Mouse (Mus musculus) urinary bladder, postnatal 25 days (tissue): Measurements from ENCODE around the gene Cep128.
"Not testable (repeated sequence)": the region's sequence is repeated elsewhere in the genome, so short reads cannot be mapped to it uniquely, and the experiment has no call there.

Experiments
- DNase-seq: peaks from one replicate; pipeline ENCODE4 v3.0.0; 2022; ENCODE audit warnings: low spot score

The Cep128 gene

DNA sequence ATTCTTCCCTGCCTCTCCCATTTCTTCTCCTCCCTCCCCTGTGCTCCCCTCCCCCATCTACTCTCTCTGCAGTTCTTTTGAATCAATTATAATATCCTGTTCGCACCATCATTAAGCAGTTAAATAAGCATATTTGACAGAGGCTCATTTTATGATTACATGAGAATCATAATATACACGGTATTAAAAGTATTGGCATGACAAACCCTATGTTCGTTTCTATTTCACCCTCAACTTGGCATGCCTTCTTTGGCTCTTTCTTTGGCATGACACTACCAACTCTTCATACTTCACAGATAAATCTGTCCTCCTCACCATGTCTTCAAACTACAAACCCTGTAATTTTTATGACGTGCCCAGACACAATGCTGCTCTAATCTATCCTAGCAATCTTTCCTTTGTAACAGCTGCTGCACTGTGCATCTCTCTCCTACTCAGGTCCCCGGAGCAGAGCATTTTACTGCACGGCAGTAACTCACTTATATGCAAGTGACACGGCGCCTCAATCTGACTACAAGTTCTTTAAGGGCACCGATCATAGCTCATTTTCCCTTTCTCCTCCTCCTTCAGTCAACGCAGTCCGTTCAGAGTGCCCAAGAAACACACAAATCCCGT is 324.4 kb downstream of the Cep128 start:
- no peak for DNase-seq

DNA sequence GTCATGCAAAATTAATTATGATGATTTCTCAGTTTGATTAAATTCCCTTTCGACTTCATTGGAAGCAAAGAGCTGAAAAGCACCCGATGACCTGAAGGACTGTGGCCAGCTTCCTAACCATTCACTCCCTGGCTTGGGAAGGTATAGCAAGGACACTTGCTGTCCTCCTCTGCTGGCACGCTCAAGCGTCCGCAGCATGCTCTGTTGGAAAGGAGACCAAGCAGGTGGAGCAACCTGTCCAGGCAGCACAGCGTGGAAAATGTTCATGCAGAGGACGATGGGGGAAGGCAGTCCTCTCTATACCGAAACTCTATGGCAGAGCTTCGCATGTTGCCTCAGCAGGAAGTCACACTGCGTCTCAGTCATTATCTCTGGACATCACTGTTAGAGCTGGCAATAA is 327.3 kb downstream of the Cep128 start:
- DNase-seq, result no peak

DNA sequence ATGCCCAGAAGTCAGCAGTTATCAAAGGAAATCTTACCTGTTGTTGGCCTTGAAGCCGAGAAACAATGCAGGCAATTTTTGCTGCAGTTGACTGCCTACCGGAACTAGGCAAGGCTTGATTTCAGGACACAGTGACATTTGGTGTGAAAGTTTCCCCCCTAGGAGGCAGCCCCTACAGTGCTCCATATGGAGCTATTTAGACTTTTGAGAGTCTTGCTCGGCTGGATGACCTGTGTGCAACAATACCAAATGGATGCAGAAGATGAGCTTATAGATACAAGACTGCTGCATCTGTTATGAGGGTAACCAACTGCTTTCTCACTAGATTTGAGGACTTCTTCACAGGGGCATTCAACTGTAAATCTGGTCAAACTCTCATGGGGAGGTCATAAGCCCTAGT is 331.9 kb downstream of the Cep128 start:
- DNase-seq, result no peak

DNA sequence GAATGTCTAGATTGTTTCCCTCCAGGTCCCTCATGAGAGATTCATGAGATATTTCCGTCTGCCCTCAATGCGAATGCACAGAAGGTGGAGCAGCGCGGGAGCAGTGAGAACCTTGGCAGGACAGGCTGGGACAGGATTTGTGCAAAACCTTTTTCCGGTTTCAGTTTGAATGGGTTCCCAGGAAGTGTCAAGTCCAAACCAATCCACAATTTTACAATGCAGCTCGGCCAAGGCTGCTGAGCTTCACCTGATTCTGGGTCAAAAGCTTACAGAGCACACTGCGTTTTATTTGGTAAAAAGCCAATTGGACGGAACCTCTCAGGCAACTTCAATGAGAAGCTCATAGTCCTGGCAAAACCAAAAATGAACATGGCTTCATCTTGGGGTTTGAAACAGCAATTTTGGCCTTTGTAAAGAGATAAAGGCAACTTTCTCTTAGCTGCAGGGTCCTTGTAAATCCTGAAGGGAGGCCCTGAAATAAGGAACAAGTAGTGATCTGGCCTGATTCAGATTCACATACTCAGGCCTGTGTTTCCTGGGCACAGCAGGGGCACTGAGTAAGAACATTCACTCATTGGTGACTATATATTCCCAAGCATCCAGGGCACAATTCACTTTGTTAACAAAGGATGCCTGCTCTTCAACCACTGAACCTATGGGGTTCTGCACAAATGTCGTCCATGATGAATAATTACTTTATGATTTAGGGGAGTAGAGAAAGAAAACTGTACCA is 333.4 kb downstream of the Cep128 start:
- peak; percentile 19 for DNase-seq

DNA sequence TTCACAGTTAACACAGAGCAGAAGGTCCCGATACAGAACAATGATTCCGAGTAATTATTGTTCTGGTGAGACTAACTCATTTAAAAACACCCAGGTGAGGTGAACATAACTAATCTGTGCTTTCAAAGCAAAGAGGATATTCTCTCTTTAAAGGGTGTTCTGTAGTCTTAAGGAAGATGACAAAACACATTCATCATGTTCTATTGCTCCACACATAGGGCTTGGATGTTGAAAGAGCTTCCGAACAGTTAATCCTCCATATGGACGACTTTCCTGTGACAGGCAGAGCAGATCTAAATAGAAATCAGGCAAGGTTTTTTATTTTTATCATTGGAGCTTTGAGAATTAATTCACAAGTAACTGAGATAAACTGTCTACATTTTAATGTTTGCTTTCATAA is 342.8 kb downstream of the Cep128 start:
- no peak for DNase-seq

DNA sequence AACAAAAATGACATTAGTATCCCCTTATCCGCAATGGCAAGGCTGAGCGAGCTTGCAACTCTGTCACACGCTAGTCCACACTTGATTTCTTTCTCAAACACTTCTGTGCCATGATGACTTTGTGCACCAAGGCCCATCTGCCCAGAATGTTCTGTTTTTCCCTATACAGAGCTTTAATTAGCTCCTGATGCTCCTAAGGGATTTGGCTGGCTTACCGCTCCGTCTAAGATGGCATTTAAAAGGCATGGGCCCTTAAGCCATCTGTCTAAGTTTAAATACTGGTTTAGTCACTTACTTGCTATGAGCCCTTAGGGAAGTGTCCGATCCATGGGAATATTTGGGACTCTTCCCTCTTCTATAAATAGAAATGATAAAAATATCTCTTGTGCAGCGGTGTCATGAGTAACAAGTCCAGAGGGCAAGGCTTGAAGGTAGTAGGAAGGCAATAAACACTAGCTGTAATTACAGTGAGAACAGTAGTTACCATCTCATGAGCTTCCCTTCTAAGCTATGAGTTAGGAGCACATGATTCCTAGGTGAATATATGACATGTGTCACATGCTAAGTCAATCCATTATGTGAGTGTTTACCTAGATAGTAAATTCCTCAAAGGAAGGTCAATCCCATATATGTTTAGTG is 343.8 kb downstream of the Cep128 start:
- no peak for DNase-seq

DNA sequence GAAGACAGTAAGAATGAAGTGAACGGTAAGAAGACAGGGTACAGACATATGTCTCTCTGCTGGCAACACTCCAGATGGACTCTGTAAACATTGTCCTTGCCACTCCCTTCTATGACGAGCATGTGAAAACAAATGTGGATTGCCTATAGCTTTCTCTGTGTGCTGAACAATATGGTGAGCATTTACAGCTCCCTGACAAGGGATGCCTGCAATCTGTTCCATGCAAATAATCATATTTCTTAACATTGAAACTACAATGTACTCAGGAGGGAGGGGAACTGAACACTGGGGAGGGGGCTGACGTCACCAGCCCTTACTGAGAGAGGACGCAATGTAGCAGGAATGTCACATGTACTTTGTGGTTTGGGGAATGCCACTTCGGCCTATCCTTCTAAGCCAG is 355.1 kb downstream of the Cep128 start:
- DNase-seq, result no peak

DNA sequence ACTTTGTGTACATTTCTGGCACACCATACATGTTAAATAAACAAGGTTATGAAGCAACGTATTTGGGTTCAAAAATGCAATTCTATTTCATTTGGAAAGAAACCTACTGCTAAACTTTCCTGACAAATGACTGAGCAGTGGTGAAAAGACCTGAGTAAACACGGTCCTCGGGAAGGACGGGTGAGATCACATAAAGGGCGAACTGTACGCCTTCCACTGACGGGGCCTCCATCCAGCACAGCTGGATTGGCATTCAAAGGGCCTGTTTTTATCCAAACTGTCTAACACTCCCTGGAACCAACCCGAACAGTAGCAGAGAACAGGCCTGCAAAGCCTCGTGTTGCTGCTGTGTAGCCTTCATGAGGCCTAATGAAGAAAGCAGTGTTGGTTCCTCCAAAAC is 356.5 kb downstream of the Cep128 start:
- no peak for DNase-seq

DNA sequence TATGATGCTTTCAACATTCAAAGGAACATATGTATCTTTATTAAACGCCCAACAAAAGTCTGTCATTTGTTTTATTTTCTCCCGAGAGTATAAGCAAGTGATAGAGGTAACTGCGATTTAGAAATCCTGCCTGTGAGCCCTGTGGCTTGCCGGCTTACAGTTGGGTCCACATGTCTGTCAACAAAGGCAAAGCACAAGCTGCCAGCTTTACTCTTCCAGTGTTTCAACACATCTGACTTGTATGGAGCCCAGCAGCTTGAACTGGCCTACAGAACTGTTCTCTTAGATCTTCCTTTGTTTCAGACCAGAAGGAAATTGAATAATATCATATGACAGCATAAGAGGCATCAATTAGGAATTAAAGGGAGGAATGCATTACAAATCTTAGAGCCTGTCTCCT is 357.1 kb downstream of the Cep128 start:
- DNase-seq, result no peak

DNA sequence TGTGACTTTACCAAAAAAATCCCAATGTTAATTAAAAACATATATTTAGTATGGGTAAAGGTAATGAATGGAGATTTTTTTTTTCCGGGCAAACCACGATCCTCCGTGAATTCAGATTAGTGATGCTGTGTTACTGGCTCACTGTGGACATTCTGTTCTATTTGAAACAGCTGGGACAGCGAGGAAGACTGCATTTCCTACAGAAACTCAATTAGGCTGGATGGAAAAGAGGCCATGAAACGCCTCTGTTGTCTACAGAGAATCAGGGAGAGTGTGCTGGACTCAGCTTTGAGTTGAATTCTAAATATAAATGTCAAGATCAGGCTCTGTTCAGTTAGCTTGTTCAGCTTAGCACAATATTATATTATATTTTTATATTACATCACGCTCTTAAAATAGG is 369.1 kb downstream of the Cep128 start:
- no peak for DNase-seq

DNA sequence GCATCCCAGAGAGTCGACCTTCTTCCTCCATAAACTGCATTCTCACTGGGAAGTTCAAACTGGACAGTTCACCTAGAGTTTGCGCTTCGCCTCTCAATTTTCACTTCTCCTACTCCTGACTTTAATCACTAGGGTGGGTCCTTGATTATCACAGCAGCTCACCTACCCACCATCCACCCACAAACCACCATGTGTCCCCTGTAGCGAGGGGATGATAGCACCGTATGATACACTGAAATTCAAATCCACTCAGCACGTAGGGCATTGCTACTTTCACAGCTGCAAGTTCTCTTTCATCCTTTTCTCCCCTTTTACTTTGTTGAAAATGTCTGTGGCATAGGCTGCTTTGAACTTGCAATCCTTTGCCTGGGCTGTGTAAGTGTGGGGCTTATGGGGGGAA is 371.2 kb downstream of the Cep128 start:
- no peak for DNase-seq

DNA sequence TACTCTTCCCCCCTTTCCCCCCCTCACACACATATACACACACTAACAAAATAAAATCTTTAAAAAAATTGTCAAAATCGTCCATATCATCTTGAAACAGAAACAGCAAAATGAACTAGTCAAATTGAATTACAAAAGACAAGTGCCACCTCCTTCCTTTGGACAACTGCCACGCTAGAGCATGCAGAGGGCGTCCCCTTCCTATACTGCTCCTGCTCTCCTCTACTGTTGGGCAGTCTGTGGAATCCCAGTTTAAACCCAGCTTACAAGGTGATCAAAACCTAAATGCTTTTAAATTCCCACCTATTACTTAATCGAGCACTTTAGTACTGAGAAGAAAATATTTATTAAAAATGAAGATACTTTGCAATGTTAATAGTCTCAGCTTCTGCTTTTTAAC is 372.0 kb downstream of the Cep128 start:
- DNase-seq, result no peak

DNA sequence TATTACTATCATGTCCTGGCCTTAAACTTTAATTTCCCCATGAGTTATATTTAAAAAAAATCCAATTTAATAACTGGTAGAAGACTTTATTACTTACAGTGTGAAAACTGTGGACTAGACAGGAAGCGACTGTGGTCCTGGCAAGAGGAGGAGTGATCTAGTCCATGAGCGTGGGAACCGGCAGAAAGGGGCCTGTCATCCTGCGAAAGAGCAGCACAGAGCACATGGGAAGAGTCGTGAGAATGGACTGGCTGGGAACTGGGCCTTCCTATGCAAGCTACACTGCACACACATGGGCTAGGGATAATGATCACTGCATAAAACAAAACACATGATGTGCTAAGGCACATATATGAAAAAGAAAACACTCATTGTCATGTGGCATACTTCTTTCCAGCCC is 375.5 kb downstream of the Cep128 start:
- DNase-seq, result no peak

DNA sequence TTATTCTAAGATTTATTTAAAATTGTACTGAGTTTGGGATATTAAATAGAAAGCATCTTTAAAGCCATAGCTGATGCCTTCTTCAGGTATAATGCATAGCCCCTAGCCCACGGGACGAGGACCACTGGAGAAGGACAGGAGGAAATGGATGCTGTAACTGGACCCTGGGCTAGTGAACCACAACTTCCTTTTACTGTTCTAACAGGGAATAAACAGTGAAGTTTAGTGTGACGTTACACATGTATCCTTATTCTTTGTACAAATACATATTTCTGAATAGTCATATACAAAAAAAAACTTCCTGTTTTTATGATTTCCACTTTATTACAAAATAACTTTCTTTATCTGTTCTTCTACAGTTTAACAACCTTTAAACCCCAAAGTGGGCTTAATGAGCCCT is 376.0 kb downstream of the Cep128 start:
- DNase-seq, result no peak

DNA sequence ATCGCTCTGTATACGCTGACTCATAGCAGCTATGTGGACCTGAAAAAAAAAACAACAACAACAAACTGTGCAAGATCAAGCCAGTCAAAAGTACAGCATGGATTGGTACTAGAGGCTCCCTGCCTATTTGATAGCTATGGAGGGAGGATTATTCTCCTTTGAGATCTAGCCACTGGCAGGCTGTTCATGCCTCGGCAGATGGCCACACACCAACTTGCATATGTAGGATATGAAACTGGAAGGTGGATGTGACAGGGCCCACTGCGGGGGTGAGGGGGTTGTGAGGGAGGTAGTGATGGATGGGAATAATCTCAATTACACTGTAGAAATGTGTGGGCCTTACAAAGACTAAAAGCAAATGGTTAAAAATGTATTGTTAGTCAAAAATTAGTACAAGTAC is 386.7 kb downstream of the Cep128 start:
- DNase-seq, result no peak

DNA sequence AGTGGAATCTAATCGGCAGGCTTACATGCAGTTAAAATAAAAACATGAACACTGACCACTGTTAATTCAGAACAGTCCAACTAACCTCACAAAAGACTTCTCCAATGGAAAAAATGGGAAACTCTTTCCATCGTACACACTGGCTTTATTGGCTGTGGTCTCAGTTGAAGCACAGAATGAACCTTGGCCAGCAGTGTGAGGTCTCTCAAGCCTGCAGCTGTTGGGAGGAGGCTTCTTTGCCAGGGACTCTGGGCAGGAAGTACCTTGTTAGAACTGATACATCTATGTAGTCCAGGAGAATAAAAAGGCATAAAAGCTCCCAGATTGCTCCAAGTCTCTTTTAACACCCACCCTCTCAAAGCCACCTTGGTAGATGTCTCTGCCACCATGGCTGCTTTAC is 390.9 kb downstream of the Cep128 start:
- no peak for DNase-seq

DNA sequence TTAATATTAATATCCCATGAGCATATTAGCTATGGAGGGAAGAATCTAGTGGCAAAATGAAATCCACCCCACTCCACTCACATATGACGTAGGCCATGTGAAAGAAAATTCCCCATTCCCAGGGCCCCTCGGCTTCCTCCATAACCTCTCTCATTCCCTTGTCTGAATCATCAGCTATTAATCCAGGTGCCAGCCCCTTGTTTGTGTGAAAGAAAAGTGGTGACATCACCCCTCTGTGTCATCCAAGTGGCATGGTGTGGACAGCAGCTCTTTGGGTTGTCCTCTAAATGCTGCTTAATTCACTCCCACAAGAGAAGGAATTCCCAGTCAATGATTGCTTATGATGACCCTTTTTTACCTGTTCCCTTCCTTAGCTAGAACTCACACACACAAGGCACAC is 396.4 kb downstream of the Cep128 start:
- no peak for DNase-seq

DNA sequence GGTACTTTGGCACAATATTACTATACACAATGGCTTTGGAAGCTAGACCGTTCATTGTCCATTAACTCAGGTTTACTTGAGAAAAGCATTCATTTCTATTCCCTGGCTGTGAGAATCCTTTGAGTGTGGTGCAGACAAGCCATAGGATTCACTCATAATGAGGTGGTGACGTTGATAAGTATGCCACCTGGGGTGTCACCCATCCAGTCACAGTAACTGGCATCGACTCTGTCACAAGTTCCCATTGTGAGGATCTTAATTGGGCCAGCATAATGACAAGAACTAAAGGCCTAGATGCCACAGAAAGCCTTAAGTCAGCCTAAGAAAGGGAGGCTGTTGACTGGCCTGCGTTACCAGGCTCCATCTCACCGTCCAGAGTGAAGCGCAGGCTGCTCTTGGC is 396.9 kb downstream of the Cep128 start:
- DNase-seq, result no peak

DNA sequence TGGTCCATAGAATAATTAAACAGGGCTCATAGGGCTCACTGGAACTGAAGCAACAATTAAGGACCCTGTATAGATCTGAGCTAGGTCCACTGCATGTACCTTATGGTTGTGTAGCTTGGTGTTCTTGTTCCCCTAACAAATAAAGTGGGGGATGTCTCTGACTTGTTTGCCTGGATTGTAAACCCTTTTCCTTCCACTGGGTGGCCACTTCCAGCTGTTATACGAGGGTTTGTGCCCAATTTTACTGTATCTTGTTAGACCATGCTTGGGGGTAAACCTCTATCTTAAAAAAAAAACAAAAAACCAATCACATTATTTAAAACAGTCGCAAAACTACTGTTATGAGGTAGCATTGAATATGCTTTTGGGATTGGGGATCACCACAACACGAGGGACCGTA is 402.2 kb downstream of the Cep128 start:
- no peak for DNase-seq

DNA sequence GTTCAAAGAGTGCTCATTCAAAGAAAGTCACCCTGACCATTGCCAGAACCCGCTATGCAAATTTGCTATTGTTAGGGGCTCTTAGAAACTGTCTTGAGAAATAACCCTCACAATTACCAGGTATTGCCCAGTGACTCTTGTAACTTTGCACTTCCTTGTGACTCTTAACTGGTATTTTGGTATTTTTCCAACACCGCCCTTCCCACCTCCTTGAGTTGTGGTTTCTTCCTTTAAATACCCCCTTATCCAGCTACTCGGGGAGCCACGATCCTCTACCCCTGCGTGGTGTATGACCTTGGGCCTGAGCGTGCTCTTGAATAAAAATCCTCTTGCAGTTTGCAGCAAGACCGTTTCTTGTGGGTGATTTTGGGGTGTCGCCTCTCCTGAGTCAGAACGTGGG is 407.8 kb downstream of the Cep128 start:
- DNase-seq, result not testable (repeated sequence)

DNA sequence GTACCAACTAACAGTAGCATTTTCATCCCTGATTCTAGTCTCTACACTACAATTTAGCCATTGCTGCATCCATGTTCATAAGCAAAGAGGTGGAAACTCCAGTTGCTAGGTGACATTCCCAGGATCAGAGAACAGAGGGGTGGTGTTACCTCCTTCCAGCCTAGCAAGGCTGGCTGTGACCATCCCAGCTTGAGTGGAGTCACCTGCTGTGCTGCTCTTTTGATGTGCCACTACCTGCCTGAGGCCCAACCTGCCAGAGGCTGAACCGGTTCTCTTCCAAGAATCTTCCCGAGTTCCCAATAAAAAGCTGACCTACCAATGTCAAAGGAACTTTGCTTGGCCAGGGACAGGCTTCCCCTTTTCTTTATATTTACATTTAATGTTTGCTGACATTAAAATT is 408.8 kb downstream of the Cep128 start:
- no peak for DNase-seq

DNA sequence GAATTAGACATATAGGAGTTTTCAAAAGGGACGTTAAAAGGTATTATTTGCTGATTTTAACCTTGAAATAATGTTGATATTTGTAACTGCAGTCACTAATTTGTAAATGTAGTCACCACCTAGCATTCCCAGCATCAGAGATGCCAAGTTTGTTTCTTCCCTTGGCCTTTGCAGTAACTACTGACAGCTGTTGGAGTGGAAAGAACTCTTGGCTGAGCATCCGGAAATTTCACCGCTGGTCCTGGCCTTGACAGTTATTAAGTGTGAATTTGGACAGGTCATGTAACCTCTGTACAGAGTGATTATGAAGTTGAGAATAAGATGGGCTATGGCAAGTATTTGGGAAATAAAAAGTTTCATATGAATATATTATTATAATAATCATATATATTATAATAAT is 413.1 kb downstream of the Cep128 start:
- DNase-seq, result no peak

DNA sequence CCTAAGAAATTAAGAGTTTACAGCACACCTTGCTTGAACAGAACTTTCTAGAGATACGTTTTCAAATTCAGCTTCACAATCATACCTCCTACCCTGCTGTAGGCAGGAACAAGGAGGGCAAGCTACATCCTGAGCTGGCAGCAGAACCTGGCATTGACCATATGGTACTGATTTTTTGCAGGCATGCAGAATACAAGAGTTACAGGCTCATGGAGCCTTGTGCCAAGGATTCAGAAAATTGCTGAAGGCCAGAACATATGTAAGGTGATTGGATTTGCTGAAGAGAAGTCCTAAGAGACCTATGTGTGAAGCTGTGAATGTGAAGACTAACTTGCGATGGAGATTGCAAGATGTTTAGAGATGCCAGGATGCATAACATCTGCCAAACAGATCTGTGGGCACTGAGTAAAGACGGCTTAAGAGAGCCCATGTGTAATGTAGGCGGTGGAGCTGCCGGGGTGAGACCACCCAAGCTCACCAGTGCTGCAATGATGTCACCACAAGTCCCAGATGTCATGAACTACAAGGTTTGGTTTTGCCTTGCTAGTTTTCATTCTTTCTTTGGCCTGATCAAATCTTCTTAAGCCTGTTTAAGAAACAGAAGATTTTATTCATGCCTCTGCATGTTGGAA is 422.7 kb downstream of the Cep128 start:
- no peak for DNase-seq
